Mouse (Mus musculus): ENCODE results near the gene Hoxc6. TPM values are rescaled to one million over a fixed set of nuclear protein-coding genes. Genes with fewer than 3 reads are reported as not detected.

Hoxc6 gene
- total RNA-seq, 2 experiments from 2014 or later: not detected

GRCm38 (mm10) chr15:102967511-102968397 is 30.3 kb upstream of the Hoxc6 start:
- DNase-seq (ENCODE audit: low spot score in 2 of 2): no peak

DNA sequence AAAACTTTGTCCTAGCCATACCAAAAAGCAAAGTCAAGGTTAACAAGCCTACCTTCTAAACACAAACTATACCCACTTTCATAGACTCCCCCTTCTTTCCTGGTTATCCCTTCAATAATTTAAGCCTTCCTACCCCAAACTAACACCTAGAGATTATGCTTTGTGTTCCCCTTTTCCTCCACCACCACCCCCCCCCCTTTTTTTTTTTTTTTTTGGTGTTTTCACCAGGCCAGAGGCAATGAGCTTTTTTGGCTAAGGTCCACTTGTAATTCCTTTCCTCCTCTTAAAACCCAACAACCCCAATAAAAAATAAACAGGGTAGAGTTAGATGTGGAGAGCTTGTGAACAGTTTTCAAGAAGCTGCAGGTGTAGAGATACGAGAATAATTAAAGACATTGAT is 28.8 kb upstream of the Hoxc6 start:
- DNase-seq (ENCODE audit: low spot score in 2 of 2): no peak

GRCm38 (mm10) chr15:102970740-102971139 is 27.3 kb upstream of the Hoxc6 start:
- DNase-seq (ENCODE audit: low spot score in 2 of 2): no peak

GRCm38 (mm10) chr15:102972254-102972653 is 25.8 kb upstream of the Hoxc6 start:
- no peak for DNase-seq (ENCODE audit: low spot score in 2 of 2)

- no peak for DNase-seq (ENCODE audit: low spot score in 2 of 2)
These were observed 25.3 kb upstream of the Hoxc6 start for GRCm38 (mm10) chr15:102972753-102973152.

- no peak for DNase-seq (ENCODE audit: low spot score in 2 of 2)
These were observed 23.0 kb upstream of the Hoxc6 start for GRCm38 (mm10) chr15:102975034-102975433.

GRCm38 (mm10) chr15:102975688-102976111 is 22.4 kb upstream of the Hoxc6 start:
- no peak for DNase-seq (ENCODE audit: low spot score in 2 of 2)

GRCm38 (mm10) chr15:102976171-102976570 is 21.9 kb upstream of the Hoxc6 start, which contains the start of gene Hoxc9:
Gene Hoxc9, plus strand, starts transcription at chr15:102976439.
- no peak for DNase-seq (ENCODE audit: low spot score in 2 of 2)

DNA sequence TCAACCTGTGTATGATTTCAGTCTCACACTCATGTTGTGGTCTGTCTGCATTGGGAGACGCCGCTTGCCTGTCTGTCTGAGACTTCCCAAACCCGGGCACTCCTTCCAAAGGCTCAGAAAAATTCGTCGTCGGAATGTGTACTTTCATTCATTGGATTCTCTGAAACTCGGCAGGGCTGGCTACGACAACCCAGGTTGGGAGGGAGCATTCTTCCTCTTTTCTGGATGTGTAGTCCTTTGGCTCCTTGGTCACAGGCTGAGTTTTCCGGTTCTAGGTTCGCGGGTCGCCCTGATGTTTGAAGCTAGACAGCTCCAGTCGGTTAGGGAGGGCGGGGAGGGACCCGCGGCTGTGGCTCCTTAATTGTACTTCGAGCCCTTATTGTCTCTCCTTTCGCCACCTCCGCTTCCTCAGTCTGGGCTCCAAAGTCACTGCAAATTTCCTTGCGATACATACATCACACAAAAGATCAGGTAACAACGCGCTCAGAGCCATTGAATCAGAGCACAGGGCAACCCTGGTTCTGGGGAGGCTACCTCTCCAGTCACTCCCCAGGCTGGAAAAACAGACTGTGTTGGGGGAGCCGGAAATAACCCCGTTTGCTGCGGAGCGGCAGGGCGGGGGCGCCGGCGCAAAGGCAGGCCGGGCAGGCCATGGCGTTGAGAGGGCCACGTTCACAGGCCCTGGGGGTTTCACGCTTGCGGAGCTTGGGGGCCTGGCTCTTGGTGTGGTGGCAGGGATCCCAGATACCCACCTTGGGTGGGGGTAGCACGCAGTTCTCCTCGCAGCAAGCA is 21.2 kb upstream of the Hoxc6 start:
- no peak for DNase-seq (ENCODE audit: low spot score in 2 of 2)

DNA sequence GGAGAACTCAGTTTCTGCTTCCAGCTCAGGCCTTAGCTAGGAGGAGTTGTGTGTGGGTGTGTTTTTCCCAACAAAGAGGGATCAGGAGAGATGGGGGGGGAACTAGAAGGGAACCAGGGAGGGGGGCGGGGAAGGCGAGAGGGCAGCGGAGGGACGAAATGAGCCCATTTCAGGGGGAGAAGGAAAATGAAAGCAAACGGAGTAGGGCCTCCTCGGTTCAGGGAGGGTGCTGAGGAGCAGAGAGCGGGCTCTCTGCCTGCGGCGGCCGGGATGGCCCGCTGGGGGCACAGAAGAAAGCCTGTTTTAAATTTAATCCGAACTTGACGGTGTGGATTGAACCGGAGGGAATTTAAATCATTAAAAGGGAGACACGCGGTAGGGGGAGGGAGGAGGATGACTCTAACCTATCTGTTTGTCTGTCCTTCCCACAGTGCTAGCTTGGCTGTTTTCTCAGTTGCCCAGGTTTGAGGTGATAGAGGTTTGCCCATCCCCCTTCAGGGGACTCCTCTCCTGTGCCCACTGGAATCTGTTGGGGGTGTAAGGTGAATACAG is 20.6 kb upstream of the Hoxc6 start:
- no peak for DNase-seq (ENCODE audit: low spot score in 2 of 2)

DNA sequence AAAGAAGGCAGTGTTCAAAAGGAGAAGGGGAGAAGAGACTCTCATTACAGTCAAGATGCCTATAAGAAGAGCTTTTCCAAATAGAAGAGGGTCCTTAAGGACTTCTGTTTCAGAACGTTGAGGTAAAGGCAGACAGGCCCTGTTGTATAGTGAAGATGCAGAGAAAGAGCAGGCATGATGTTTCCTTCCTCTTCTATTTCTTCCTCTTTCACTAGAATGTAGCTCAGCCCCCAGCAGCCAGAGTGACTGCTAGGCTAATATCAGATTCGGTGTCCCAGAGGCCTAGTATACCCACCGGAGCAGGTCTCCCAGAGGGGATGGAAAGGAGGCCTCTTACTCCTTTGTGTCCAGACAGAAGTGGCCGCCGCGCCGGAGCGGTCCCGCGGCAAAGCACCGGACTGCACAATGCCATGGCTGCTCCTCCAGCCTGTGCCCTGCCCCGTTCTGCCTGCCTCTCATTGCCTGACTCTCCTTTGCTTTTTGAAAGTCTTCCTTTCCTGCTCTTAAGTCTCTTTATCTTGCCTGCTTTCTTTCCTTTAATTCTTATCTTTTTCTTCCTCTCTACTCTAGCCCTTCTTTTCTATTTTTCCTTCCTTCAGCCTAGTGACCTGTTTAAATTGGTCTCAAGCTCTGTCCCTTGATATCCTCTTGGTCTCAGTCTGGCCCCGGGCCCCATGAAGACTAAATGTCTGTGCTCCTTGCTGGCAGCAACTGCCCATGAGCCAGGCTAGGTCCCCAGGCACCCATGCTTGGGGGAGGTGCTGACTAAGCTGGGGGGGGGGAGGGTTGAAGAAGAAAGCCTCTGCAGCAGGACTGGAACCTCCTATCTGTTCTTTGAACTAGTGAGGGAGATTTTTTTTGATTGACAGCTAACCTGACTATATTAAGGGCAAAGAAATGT is 19.2 kb upstream of the Hoxc6 start:
- DNase-seq (ENCODE audit: low spot score in 2 of 2): no peak

- no peak for DNase-seq (ENCODE audit: low spot score in 2 of 2)
These were observed 18.1 kb upstream of the Hoxc6 start for GRCm38 (mm10) chr15:102979936-102980335.

DNA sequence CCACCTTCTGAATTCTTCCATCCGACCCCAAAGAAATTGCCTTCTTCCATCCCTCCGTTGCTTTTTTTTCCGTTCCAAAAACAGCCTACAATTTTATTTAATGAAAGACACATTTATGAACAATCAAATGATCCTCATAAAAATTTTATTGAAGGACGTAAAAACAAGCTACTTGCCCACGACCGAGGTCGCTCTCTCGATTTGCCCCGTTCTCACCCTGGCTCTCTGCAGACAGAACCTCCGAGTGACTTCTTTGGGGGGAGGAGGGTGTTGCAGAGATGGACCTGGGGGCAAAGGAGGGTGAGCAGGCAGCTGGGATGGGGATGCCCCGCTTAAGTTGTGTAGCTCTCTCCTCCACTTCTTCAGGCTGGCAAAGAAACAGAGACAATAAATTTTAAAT is 17.7 kb upstream of the Hoxc6 start:
- DNase-seq (ENCODE audit: low spot score in 2 of 2): no peak

DNA sequence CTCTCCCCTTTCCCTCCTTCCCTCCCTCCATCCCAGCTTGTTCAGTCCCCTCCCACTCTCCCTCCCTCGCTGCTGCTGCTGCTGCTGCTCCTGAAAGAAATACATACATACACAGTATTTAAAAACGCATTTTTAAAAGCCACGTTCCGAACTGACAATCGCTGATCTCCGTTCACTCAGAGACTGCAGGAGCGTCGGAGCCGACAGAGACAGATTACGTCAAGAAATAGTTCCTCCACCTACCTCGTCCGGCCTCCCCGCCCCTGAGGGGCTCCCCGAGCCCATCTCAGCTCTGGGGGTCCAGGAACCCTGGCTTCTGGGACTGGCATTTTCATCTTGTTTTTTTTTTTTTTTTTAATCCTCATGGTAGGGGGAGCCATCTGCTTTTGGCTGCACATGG is 17.1 kb upstream of the Hoxc6 start:
- no peak for DNase-seq (ENCODE audit: low spot score in 2 of 2)

- DNase-seq (ENCODE audit: low spot score in 2 of 2): no peak
These were observed 16.4 kb upstream of the Hoxc6 start for GRCm38 (mm10) chr15:102981379-102982288.

- no peak for DNase-seq (ENCODE audit: low spot score in 2 of 2)
These were observed 14.3 kb upstream of the Hoxc6 start for GRCm38 (mm10) chr15:102983716-102984115.

- no peak for DNase-seq (ENCODE audit: low spot score in 2 of 2)
These were observed 13.5 kb upstream of the Hoxc6 start for GRCm38 (mm10) chr15:102984521-102984920.

GRCm38 (mm10) chr15:102984925-102985324 is 13.1 kb upstream of the Hoxc6 start:
- no peak for DNase-seq (ENCODE audit: low spot score in 2 of 2)

GRCm38 (mm10) chr15:102987124-102987833 is 10.8 kb upstream of the Hoxc6 start:
- DNase-seq (ENCODE audit: low spot score in 2 of 2): peak; percentile 92 to 93
